Mouse (Mus musculus) forebrain, embryonic 15.5 days (tissue): ENCODE measurements at regions not wholly inside any gene's neighbourhood (a gene's known extent, or its start where the extent isn't known, plus 50 kb on each side); places are given as distances from the start of the nearest gene placed in this dataset.
"Not testable (repeated sequence)": the region's sequence is repeated elsewhere in the genome, so short reads cannot be mapped to it uniquely, and the experiment has no call there.

Experiments
- ATAC-seq: fragments of 200-750 bp; cut with Nextera tagmentation; replicated peaks from 2 replicates; pipeline ENCODE4 v1.8.0; 2017; ENCODE audit warnings: mild to moderate bottlenecking, moderate TSS enrichment, moderate library complexity
- H3K27ac ChIP-seq: fragments of 300-500 bp; sonication (generic); replicated peaks from 2 replicates; pipeline ENCODE4 v1.5.1; 2015; ENCODE audit warnings: mild to moderate bottlenecking, inconsistent platforms
- H3K27me3 ChIP-seq: fragments of 300-500 bp; sonication (generic); 2 replicates; pipeline ENCODE4 v1.6.1; 2015; ENCODE audit warnings: inconsistent platforms
- H3K36me3 ChIP-seq: fragments of 300-500 bp; sonication (generic); 2 replicates; pipeline ENCODE4 v1.6.1; 2015; ENCODE audit warnings: mild to moderate bottlenecking, inconsistent platforms
- H3K4me1 ChIP-seq: fragments of 300-500 bp; sonication (generic); 2 replicates; pipeline ENCODE4 v1.6.1; 2015; ENCODE audit warnings: inconsistent platforms
- H3K4me2 ChIP-seq: fragments of 300-500 bp; sonication (generic); replicated peaks from 2 replicates; pipeline ENCODE4 v1.6.1; 2015; ENCODE audit warnings: mild to moderate bottlenecking, inconsistent platforms
- H3K4me3 ChIP-seq: fragments of 300-500 bp; sonication (generic); 2 replicates; pipeline ENCODE4 v1.5.1; 2015; ENCODE audit warnings: mild to moderate bottlenecking, inconsistent platforms
- H3K9ac ChIP-seq: fragments of 300-500 bp; sonication (generic); replicated peaks from 2 replicates; pipeline ENCODE4 v1.6.1; 2015; ENCODE audit warnings: mild to moderate bottlenecking, inconsistent platforms
- H3K9me3 ChIP-seq: fragments of 300-500 bp; sonication (generic); 2 replicates; pipeline ENCODE4 v1.6.1; 2016; ENCODE audit warnings: inconsistent platforms
- WGBS: fragments of 180-500 bp; shearing (Covaris S2); methylation state at CpG from one replicate; pipeline ENCODE4 v1.1.7; 2015; ENCODE audit warnings: mixed read lengths; 5-methylcytosine and 5-hydroxymethylcytosine counted together

DNA sequence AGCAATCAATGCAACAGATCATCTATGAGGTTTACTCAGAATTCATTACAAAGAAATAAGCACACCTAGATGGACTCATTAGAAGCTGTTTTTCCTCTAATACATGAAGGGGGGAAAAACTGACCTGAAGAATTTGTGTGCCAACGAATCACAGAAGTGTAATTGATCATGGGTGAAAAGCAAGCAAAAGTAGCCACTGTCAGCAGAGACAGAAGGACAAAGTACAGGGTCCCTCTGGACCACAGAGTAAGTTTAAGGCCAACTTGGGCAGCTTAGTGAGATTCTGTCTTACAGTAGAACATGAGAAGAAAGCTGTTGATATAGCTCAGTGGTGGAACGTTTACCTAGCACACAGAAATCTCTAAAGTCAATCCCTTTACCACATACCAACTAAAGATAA, 523.7 kb downstream of the Synb start:
- no peak for ATAC-seq
- no peak overlapping the region for H3K4me3 ChIP-seq
- no peaks in the 10 kb centered on the region for H3K36me3 ChIP-seq
- H3K27me3 ChIP-seq, result no peaks in the 10 kb centered on the region
- 84% methylated on average over 2 of the region's 2 CpGs for WGBS
- H3K9ac ChIP-seq, result no peak overlapping the region
- H3K9me3 ChIP-seq, result no peaks in the 10 kb centered on the region
- no peak overlapping the region for H3K27ac ChIP-seq
- no peaks in the 10 kb centered on the region for H3K4me1 ChIP-seq
- no peak overlapping the region for H3K4me2 ChIP-seq

DNA sequence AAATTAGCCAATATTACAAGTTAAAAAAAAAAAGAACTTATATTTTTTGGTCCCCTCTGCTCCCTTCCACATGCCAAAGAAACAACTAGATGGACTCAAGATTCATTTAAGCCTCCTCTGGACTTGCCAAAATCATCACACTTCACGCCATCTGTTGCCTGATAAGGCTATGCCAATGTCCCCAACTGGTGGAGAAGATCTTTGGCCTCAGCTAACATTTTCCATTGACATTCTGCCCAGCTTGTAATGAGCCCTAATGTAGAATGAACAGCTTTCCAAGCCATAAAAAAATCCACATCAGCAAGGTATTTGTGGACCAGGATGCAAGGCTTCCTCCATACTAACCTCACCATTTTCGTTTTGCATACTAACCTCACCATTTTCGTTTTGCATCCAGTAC, 531.2 kb downstream of the Synb start:
- Histone ChIP-seq H3K4me1 (no peaks in the 10 kb centered on the region), H3K27ac (no peak overlapping the region), H3K36me3 (no peaks in the 10 kb centered on the region), H3K4me3 (no peak overlapping the region), H3K9me3 (no peaks in the 10 kb centered on the region), H3K4me2 (no peak overlapping the region), H3K9ac (no peak overlapping the region), H3K27me3 (no peaks in the 10 kb centered on the region)
- WGBS, result 81% methylated on average over 3 of the region's 3 CpGs
- no peak for ATAC-seq

- Histone ChIP-seq H3K27ac (no peak overlapping the region), H3K27me3 (no peaks in the 10 kb centered on the region), H3K4me3 (no peak overlapping the region), H3K4me1 (no peaks in the 10 kb centered on the region), H3K9me3 (no peaks in the 10 kb centered on the region), H3K9ac (no peak overlapping the region), H3K4me2 (no peak overlapping the region), H3K36me3 (no peaks in the 10 kb centered on the region)
- WGBS, result 92% methylated on average over 2 of the region's 2 CpGs
- ATAC-seq, result no peak
Observed at GRCm38 (mm10) chr14:68744661-68745060, 549.4 kb downstream of the Synb start.

DNA sequence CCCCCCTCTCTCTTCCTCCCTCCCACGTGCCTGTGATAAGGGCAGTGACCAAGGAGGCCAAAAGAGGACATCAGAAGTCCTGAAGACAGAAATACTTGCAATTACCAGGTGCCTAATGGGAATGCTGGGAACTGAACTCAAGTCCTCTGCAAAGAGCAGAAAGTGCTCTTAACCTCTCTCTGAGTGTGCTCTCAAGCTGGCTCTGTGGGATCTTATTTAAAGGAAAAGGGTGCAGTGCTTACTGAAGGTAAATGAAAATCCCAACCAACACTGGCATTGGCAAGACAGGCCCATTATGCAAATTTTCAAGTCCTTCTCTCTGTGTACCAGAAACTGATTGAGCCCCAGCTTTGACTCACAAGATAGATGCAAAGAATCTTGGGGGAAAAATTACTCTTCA, 555.6 kb downstream of the Synb start:
- Histone ChIP-seq H3K27ac (no peak overlapping the region), H3K36me3 (no peaks in the 10 kb centered on the region), H3K27me3 (no peaks in the 10 kb centered on the region), H3K4me1 (no peaks in the 10 kb centered on the region), H3K4me2 (no peak overlapping the region), H3K9ac (no peak overlapping the region), H3K4me3 (no peak overlapping the region), H3K9me3 (no peaks in the 10 kb centered on the region)
- WGBS, result 0% methylated on average over 1 of the region's 1 CpGs
- no peak for ATAC-seq

DNA sequence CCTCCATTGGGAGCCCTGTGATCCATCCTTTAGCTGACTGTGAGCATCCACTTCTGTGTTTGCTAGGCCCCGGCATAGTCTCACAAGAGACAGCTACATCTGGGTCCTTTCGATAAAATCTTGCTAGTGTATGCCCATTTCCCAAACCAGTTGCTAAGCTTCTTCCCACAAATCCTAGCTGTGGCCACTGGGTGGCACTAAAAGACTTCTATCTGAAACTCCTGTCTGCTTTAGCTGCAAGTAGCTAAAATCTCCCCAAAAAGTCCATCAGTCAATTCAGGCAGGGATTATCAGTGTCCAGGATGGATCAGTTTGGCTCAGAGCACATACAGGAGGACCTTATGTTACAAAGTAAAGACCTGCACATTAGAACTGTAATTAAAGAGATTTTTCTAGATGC, 558.3 kb downstream of the Synb start:
- not testable (repeated sequence) for H3K9me3 ChIP-seq, H3K4me1 ChIP-seq, H3K9ac ChIP-seq, H3K27ac ChIP-seq, H3K4me3 ChIP-seq, H3K4me2 ChIP-seq, ATAC-seq, H3K27me3 ChIP-seq, H3K36me3 ChIP-seq
- 51% methylated on average over 2 of the region's 2 CpGs for WGBS

DNA sequence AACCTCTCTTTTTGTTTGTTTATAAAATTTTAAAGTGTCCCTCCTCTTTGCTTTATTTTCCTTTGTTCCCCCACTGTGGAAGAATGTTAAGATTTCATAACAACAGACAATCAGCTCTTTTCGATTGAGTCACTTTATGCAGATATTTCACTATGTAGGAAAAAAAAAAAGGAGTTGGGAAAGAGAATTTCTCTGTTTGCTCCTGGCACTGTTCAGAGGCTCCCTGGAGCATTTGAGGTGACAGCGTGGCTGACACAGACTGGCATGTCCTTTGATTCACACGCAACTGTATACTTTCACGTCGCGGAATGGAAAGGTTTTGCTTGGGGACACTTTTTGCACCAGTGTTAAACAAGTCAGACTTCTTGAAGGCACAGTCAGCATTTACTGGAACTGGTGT, 572.9 kb downstream of the Synb start:
- no peak for ATAC-seq
- H3K9ac ChIP-seq, result no peak overlapping the region
- no peaks in the 10 kb centered on the region for H3K36me3 ChIP-seq
- H3K27ac ChIP-seq, result no peak overlapping the region
- no peaks in the 10 kb centered on the region for H3K9me3 ChIP-seq
- no peak overlapping the region for H3K4me3 ChIP-seq
- 81% methylated on average over 6 of the region's 6 CpGs for WGBS
- H3K4me2 ChIP-seq, result no peak overlapping the region
- no peaks in the 10 kb centered on the region for H3K27me3 ChIP-seq
- no peaks in the 10 kb centered on the region for H3K4me1 ChIP-seq

GRCm38 (mm10) chr14:68719429-68720160, 574.5 kb downstream of the Synb start:
- ATAC-seq, result no peak
- no peak overlapping the region for H3K9ac ChIP-seq
- H3K4me2 ChIP-seq, result no peak overlapping the region
- no peaks in the 10 kb centered on the region for H3K4me1 ChIP-seq
- H3K27ac ChIP-seq, result no peak overlapping the region
- no peak overlapping the region for H3K4me3 ChIP-seq
- 86% methylated on average over 9 of the region's 9 CpGs for WGBS
- H3K27me3 ChIP-seq, result no peaks in the 10 kb centered on the region
- no peaks in the 10 kb centered on the region for H3K36me3 ChIP-seq
- no peaks in the 10 kb centered on the region for H3K9me3 ChIP-seq

DNA sequence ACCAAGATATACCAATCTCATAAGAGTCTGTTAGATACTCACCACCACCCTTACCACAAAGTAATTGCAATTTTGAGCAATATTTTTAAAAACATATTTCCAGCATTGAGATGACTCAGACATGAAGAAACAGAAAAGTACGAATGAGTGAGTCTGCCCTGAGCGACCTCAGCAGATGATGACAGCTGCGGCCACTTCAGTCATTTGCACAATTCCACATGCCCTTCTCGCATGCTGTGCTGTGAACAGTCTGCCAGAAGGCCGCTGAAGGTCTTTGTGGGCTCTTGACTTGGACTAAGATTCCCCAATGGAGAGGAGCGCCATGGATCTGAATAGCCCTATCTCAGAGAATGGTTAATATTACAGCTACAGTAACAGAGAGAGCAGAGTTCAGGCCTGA, 575.3 kb downstream of the Synb start:
- Histone ChIP-seq H3K27ac (no peak overlapping the region), H3K27me3 (no peaks in the 10 kb centered on the region), H3K9ac (no peak overlapping the region), H3K9me3 (no peaks in the 10 kb centered on the region), H3K36me3 (no peaks in the 10 kb centered on the region), H3K4me3 (no peak overlapping the region), H3K4me1 (no peaks in the 10 kb centered on the region), H3K4me2 (no peak overlapping the region)
- no peak for ATAC-seq
- WGBS, result 90% methylated on average over 6 of the region's 6 CpGs
